Mouse (Mus musculus) limb, embryonic 12.5 days (tissue): Measurements from ENCODE around the gene Psmb6. TPM values are rescaled to one million over a fixed set of nuclear protein-coding genes. Genes with fewer than 3 reads are reported as not detected.

Experiments
- ATAC-seq: fragments of 200-750 bp; cut with Nextera tagmentation; 2 replicates; pipeline ENCODE4 v1.8.0; 2017; ENCODE audit warnings: low read depth, moderate TSS enrichment; ENCODE audit not compliant: insufficient number of reproducible peaks, insufficient read depth, low FRiP score, low TSS enrichment
- H3K27ac ChIP-seq: fragments of 300-500 bp; sonication (generic); 2 replicates; pipeline ENCODE4 v1.5.1; 2016; ENCODE audit warnings: mild to moderate bottlenecking, moderate library complexity
- H3K27me3 ChIP-seq: fragments of 300-500 bp; sonication (generic); 2 replicates; pipeline ENCODE4 v1.6.1; 2016; ENCODE audit warnings: mild to moderate bottlenecking, moderate library complexity
- H3K36me3 ChIP-seq: fragments of 300-500 bp; sonication (generic); 2 replicates; pipeline ENCODE4 v1.6.1; 2016; ENCODE audit warnings: mild to moderate bottlenecking, moderate library complexity
- H3K4me1 ChIP-seq: fragments of 300-500 bp; sonication (generic); replicated peaks from 2 replicates; pipeline ENCODE4 v1.6.1; 2016
- H3K4me2 ChIP-seq: fragments of 300-500 bp; sonication (generic); 2 replicates; pipeline ENCODE4 v1.6.1; 2016; ENCODE audit warnings: mild to moderate bottlenecking, moderate library complexity
- H3K4me3 ChIP-seq: fragments of 300-500 bp; sonication (generic); replicated peaks from 2 replicates; pipeline ENCODE4 v1.5.1; 2016; ENCODE audit warnings: mild to moderate bottlenecking
- H3K9ac ChIP-seq: fragments of 300-500 bp; sonication (generic); replicated peaks from 2 replicates; pipeline ENCODE4 v1.6.1; 2016; ENCODE audit warnings: mild to moderate bottlenecking, moderate library complexity
- H3K9me3 ChIP-seq: fragments of 300-500 bp; sonication (generic); 2 replicates; pipeline ENCODE4 v1.6.1; 2016; ENCODE audit warnings: mild to moderate bottlenecking, moderate library complexity
- WGBS: fragments of 180-500 bp; shearing (Covaris S2); methylation state at CpG from one replicate; pipeline ENCODE4 v1.1.7; 2016; 5-methylcytosine and 5-hydroxymethylcytosine counted together
- polyA plus RNA-seq: library from polyadenylated mRNA; unstranded; fragments of >200 nt; fragmentation: Nextera tagmentation; extraction: Ambion mirVana; gene quantifications from 2 replicates; pipeline ENCODE4 v1.2.1, GENCODE M21; 2016

The Psmb6 gene
- polyA plus RNA-seq, 1 experiment from 2014 or later: 867 TPM

- Histone ChIP-seq H3K9me3 (no peaks in the 10 kb centered on the region), H3K27me3 (peaks cover 13% of the 10 kb centered on the region), H3K4me2 (peak overlapping the region; percentile 45), H3K4me1 (peaks cover 4% of the 10 kb centered on the region; the same call in 1 of the 2 replicates), H3K4me3 (0 out of 2 replicates have a peak overlapping the region, but pooled peaks have one; percentile 19), H3K9ac (peak overlapping the region; percentile 18; the same call in 1 of the 2 replicates), H3K27ac (no peak overlapping the region), H3K36me3 (no peaks in the 10 kb centered on the region)
- no peak for ATAC-seq
- 8% methylated on average over 19 of the region's 19 CpGs for WGBS
Measured at GRCm38 (mm10) chr11:70509753-70510564, 15.2 kb upstream of the Psmb6 start.

- no peak for ATAC-seq
- Histone ChIP-seq H3K4me3 (no peak overlapping the region), H3K9ac (no peak overlapping the region), H3K27me3 (peaks cover 8% of the 10 kb centered on the region; the same call in 1 of the 2 replicates), H3K4me1 (peaks cover 4% of the 10 kb centered on the region; the same call in 1 of the 2 replicates), H3K27ac (no peak overlapping the region), H3K9me3 (no peaks in the 10 kb centered on the region), H3K4me2 (no peak overlapping the region), H3K36me3 (no peaks in the 10 kb centered on the region)
- WGBS: 57% methylated on average over 2 of the region's 2 CpGs
Measured at GRCm38 (mm10) chr11:70511242-70511641, 13.9 kb upstream of the Psmb6 start.

- Histone ChIP-seq H3K27me3 (peaks cover 8% of the 10 kb centered on the region; the same call in 1 of the 2 replicates), H3K27ac (no peak overlapping the region), H3K4me1 (peaks cover 4% of the 10 kb centered on the region; the same call in 1 of the 2 replicates), H3K4me3 (no peak overlapping the region), H3K9me3 (no peaks in the 10 kb centered on the region), H3K9ac (no peak overlapping the region), H3K4me2 (no peak overlapping the region), H3K36me3 (no peaks in the 10 kb centered on the region)
- 89% methylated on average over 7 of the region's 7 CpGs for WGBS
- no peak for ATAC-seq
Measured at GRCm38 (mm10) chr11:70511825-70512224, 13.3 kb upstream of the Psmb6 start.

GRCm38 (mm10) chr11:70512709-70513342 is 12.3 kb upstream of the Psmb6 start:
- Histone ChIP-seq H3K9ac (no peak overlapping the region), H3K4me1 (peaks cover 4% of the 10 kb centered on the region; the same call in 1 of the 2 replicates), H3K36me3 (no peaks in the 10 kb centered on the region), H3K4me3 (no peak overlapping the region), H3K4me2 (no peak overlapping the region), H3K27me3 (peaks cover 8% of the 10 kb centered on the region; the same call in 1 of the 2 replicates), H3K27ac (no peak overlapping the region), H3K9me3 (no peaks in the 10 kb centered on the region)
- WGBS: 82% methylated on average over 7 of the region's 7 CpGs
- ATAC-seq: no peak

GRCm38 (mm10) chr11:70513520-70513919 is 11.6 kb upstream of the Psmb6 start:
- 63% methylated on average over 11 of the region's 11 CpGs for WGBS
- H3K4me3 ChIP-seq: no peak overlapping the region
- H3K27me3 ChIP-seq: peaks cover 8% of the 10 kb centered on the region; the same call in 1 of the 2 replicates
- no peaks in the 10 kb centered on the region for H3K9me3 ChIP-seq
- no peaks in the 10 kb centered on the region for H3K36me3 ChIP-seq
- H3K9ac ChIP-seq: no peak overlapping the region
- H3K4me2 ChIP-seq: no peak overlapping the region
- H3K27ac ChIP-seq: no peak overlapping the region
- no peak for ATAC-seq
- H3K4me1 ChIP-seq: peaks cover 4% of the 10 kb centered on the region; the same call in 1 of the 2 replicates

- H3K27me3 ChIP-seq: 0 out of 2 replicates have a peak, but pooled peaks cover 3% of the 10 kb centered on the region
- no peaks in the 10 kb centered on the region for H3K36me3 ChIP-seq
- no peak within 1 kb of the TSS for H3K9ac ChIP-seq
- 90% methylated on average over 7 of the region's 7 CpGs for WGBS
- no peak within 1 kb of the TSS for H3K4me2 ChIP-seq
- peaks cover 4% of the 10 kb centered on the region; the same call in 1 of the 2 replicates for H3K4me1 ChIP-seq
- no peak within 1 kb of the TSS for H3K27ac ChIP-seq
- no peak for ATAC-seq
- no peaks in the 10 kb centered on the region for H3K9me3 ChIP-seq
- no peak within 1 kb of the TSS for H3K4me3 ChIP-seq
Measured at GRCm38 (mm10) chr11:70514288-70514687, 10.9 kb upstream of the Psmb6 start, which contains the start of gene Vmo1. TSS of gene Vmo1 (minus strand) at chr11:70514616.

GRCm38 (mm10) chr11:70516352-70516751 is 8.8 kb upstream of the Psmb6 start:
- peaks cover 10% of the 10 kb centered on the region; the same call in 1 of the 2 replicates for H3K4me1 ChIP-seq
- no peak for ATAC-seq
- 13% methylated on average over 2 of the region's 2 CpGs for WGBS
- no peak overlapping the region for H3K27ac ChIP-seq
- no peaks in the 10 kb centered on the region for H3K36me3 ChIP-seq
- no peaks in the 10 kb centered on the region for H3K9me3 ChIP-seq
- peaks cover 11% of the 10 kb centered on the region for H3K27me3 ChIP-seq
- no peak overlapping the region for H3K4me2 ChIP-seq
- H3K9ac ChIP-seq: no peak overlapping the region
- H3K4me3 ChIP-seq: no peak overlapping the region

GRCm38 (mm10) chr11:70518436-70518835 is 6.7 kb upstream of the Psmb6 start:
- Histone ChIP-seq H3K9me3 (no peaks in the 10 kb centered on the region), H3K36me3 (no peaks in the 10 kb centered on the region), H3K27ac (no peak overlapping the region), H3K9ac (no peak overlapping the region), H3K4me1 (peaks cover 10% of the 10 kb centered on the region; the same call in 1 of the 2 replicates), H3K27me3 (peaks cover 11% of the 10 kb centered on the region), H3K4me2 (no peak overlapping the region), H3K4me3 (no peak overlapping the region)
- no peak for ATAC-seq
- 67% methylated on average over 1 of the region's 1 CpGs for WGBS

- H3K4me2 ChIP-seq: peak within 1 kb of the TSS; percentile 57
- peaks cover 10% of the 10 kb centered on the region; the same call in 1 of the 2 replicates for H3K4me1 ChIP-seq
- H3K9ac ChIP-seq: peak within 1 kb of the TSS; percentile 63
- H3K9me3 ChIP-seq: no peaks in the 10 kb centered on the region
- ATAC-seq: no peak
- H3K27me3 ChIP-seq: peaks cover 11% of the 10 kb centered on the region
- no peaks in the 10 kb centered on the region for H3K36me3 ChIP-seq
- H3K4me3 ChIP-seq: peak within 1 kb of the TSS; percentile 31
- H3K27ac ChIP-seq: 0 out of 2 replicates have a peak within 1 kb of the TSS, but pooled peaks have one; percentile 70
- WGBS: 88% methylated on average over 10 of the region's 10 CpGs
Measured at GRCm38 (mm10) chr11:70518923-70519322, 6.2 kb upstream of the Psmb6 start, which contains the start of gene Gltpd2. TSS of gene Gltpd2 (plus strand) at chr11:70519196.

GRCm38 (mm10) chr11:70520178-70520769 is 4.9 kb upstream of the Psmb6 start:
- Histone ChIP-seq H3K27ac (peak overlapping the region; percentile 70; the same call in 1 of the 2 replicates), H3K9ac (peak overlapping the region; percentile 63), H3K36me3 (no peaks in the 10 kb centered on the region), H3K9me3 (no peaks in the 10 kb centered on the region), H3K4me2 (peak overlapping the region; percentile 57), H3K4me3 (peak overlapping the region; percentile 31), H3K4me1 (peaks cover 10% of the 10 kb centered on the region; the same call in 1 of the 2 replicates), H3K27me3 (peaks cover 11% of the 10 kb centered on the region)
- ATAC-seq: 0 out of 2 replicates have a peak, but pooled peaks have one; percentile 33
- WGBS: 11% methylated on average over 41 of the region's 41 CpGs
